ENCODE assay signal across 20 mouse cellular contexts in the genomic region with DNA sequence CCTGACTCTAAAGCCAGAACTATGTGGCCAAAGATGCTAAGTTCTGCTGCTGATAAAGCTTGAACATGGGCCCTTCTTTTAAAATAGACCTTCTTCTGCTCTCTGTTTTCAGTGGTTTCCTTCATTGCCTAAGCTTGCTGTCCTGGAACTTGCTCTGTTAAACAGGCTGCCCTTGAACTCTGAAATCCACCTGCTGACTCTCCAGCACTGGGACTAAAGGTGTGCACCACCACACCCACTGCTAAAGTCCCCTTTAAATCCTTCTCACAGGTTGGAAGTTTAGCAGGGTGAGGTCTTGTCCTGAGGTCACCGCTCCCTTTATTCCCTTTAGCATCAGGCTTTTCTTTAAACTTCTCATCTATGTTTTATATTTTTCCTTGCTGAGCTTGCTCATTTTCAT.
"Had no signal": no experiment of that assay in that cellular context is flagged by ENCODE, and none has a peak within 500 bp of the region (broad histone marks: within the 10 kb centered on the region; RNA-seq: fewer than 3 reads in every experiment).

No protein-coding gene starts in this region.

- ATAC-seq: lung, postnatal 0 days; midbrain, embryonic 15.5 days had no signal

- H3K4me3 ChIP-seq: lung, embryonic 15.5 days; midbrain, embryonic 10.5 days; midbrain, embryonic 12.5 days; midbrain, embryonic 15.5 days; myocyte; neural tube, embryonic 13.5 days; neural tube, embryonic 15.5 days; stomach, embryonic 15.5 days had no signal

- H3K9me3 ChIP-seq: lung, embryonic 15.5 days; midbrain, embryonic 10.5 days; midbrain, embryonic 12.5 days; midbrain, embryonic 15.5 days; neural tube, embryonic 13.5 days; neural tube, embryonic 15.5 days; stomach, embryonic 15.5 days had no signal

- H3K4me1 ChIP-seq: lung, embryonic 15.5 days; midbrain, embryonic 15.5 days; neural tube, embryonic 13.5 days; neural tube, embryonic 15.5 days; stomach, embryonic 15.5 days had no signal

- H3K27me3 ChIP-seq: lung, embryonic 15.5 days; midbrain, embryonic 12.5 days; midbrain, embryonic 15.5 days; neural tube, embryonic 13.5 days; neural tube, embryonic 15.5 days; stomach, embryonic 15.5 days had no signal

- DNase-seq: lung, adult 2 months; lung, postnatal 4 days; retina, postnatal 1 day; right cerebral cortex, adult 18-20 months; right cerebral cortex, postnatal 25 days; right cerebral cortex, postnatal 4 days; thymus, adult 2 months; thymus, postnatal 25 days; thymus, postnatal 4 days had no signal

- H3K36me3 ChIP-seq: midbrain, embryonic 15.5 days; neural tube, embryonic 15.5 days had no signal

- H3K9ac ChIP-seq: liver, embryonic 14.5 days; lung, embryonic 15.5 days; midbrain, embryonic 12.5 days; midbrain, embryonic 15.5 days; neural tube, embryonic 13.5 days; neural tube, embryonic 15.5 days; stomach, embryonic 15.5 days had no signal

- H3K4me2 ChIP-seq: lung, embryonic 15.5 days; midbrain, embryonic 12.5 days; midbrain, embryonic 15.5 days; neural tube, embryonic 13.5 days; neural tube, embryonic 15.5 days; stomach, embryonic 15.5 days had no signal

- H3K27ac ChIP-seq: liver, embryonic 14.5 days; lung, embryonic 15.5 days; midbrain, embryonic 10.5 days; midbrain, embryonic 12.5 days; midbrain, embryonic 15.5 days; neural tube, embryonic 13.5 days; neural tube, embryonic 15.5 days; stomach, embryonic 15.5 days; stomach, postnatal 0 days had no signal
